Mouse (Mus musculus): ENCODE measurements at regions not wholly inside any gene's neighbourhood (a gene's known extent, or its start where the extent isn't known, plus 50 kb on each side); places are given as distances from the start of the nearest gene placed in this dataset.

DNA sequence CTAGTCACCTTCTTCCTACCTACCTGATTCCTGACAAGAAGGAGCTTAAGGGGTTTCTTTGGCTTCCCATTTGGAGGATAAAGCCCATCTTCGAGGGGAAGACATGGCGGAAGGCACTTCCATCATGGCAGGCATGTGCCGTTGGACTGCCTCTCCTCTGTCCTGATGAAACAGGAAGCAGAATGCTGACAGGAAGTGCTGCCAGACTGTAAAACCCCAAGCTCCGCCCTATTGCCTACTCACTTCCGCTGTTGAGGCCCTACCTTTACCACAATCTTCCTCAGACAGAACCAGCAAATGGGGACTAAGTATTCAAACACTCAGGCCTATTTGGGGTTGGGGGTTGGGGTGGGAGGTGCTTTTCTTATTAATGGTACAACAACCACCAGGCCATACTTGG lies 104.1 kb downstream of the Mex3b start:
- H3K4me3 ChIP-seq (ENCODE audit: insufficient read depth, low read length) = no peak overlapping the region
- TF ChIP-seq POLR2A (IDR thresholded peaks at IDR 0.05; ENCODE audit: borderline replicate concordance, low read depth, low read length) = no peak
- no peak for TF ChIP-seq CTCF (IDR thresholded peaks at IDR 0.05; ENCODE audit: low read depth, low read length)
- peaks cover 3% of the 10 kb centered on the region; the same call in 1 of the 2 replicates for H3K4me1 ChIP-seq (ENCODE audit: control insufficient read depth, insufficient read depth, low read length)
- H3K27ac ChIP-seq (ENCODE audit: insufficient read depth, low read depth, low read length) = no peak overlapping the region

DNA sequence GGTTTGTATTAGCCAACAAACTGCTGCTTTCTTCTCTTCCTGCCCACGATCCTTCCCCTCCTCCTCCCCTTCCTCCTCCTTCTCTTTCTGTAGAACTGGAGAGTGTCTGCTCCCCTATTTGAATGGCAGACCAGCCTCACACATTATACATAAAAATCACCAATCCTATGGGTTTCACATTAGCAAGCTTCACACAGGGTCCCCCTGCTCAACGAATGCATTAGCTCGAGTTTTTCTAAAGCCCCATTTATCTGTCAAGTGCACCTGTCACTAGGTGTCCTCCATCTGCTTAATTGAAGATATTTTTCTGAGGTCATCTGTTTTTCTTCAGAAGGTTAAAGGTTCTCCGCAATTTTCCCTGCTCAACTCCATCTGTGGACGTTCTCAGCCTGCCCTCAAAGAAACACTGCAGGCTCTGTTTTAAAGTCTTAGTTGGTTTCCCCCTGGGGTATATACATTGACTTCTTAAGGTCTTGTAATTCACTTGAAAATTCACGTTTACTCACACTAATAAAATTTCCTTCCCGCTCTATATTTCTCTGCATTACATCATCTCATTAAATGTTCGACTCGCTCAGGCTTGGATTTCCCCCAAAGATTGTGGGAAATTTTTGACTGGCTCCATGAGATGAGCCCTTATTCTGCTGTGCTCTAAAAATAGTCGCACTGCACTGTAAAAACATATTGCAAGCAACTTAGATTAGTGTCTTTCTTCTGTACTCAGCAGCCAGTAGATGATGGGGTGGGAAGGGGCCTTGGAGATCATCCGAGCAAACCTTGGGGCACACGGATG lies 105.3 kb downstream of the Mex3b start:
- Histone ChIP-seq H3K4me1 (ENCODE audit: control insufficient read depth, insufficient read depth, low read length) (peaks cover 3% of the 10 kb centered on the region; the same call in 1 of the 2 replicates), H3K4me3 (ENCODE audit: insufficient read depth, low read length) (no peak overlapping the region), H3K27ac (ENCODE audit: insufficient read depth, low read depth, low read length) (no peak overlapping the region)
- no peak for TF ChIP-seq CTCF (IDR thresholded peaks at IDR 0.05; ENCODE audit: low read depth, low read length)
- TF ChIP-seq POLR2A (IDR thresholded peaks at IDR 0.05; ENCODE audit: borderline replicate concordance, low read depth, low read length) = no peak

DNA sequence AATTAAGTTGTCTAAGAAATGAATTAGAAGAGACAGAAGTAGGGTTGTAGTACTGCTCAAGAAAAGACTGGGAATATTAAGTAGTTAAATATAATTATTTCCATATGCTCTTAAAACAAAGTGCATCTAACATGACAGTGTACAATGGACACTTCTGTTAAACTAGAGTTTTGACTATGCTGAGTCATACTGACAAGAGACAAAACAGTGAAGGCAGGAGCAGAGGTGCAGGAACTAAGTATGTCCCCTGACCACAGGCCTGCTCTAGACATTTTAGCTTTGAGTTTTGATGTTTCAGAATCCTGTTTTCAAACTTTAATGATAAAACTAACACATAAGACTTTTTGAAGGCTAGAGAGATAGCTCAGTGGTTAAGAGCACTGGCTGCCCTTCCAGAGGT lies 123.6 kb downstream of the Mex3b start:
- Histone ChIP-seq H3K4me1 (ENCODE audit: control insufficient read depth, insufficient read depth, low read length) (no peaks in the 10 kb centered on the region), H3K4me3 (ENCODE audit: insufficient read depth, low read length) (no peak overlapping the region), H3K27ac (ENCODE audit: insufficient read depth, low read depth, low read length) (no peak overlapping the region)
- TF ChIP-seq CTCF (IDR thresholded peaks at IDR 0.05; ENCODE audit: low read depth, low read length) (no peak), POLR2A (IDR thresholded peaks at IDR 0.05; ENCODE audit: borderline replicate concordance, low read depth, low read length) (no peak)

DNA sequence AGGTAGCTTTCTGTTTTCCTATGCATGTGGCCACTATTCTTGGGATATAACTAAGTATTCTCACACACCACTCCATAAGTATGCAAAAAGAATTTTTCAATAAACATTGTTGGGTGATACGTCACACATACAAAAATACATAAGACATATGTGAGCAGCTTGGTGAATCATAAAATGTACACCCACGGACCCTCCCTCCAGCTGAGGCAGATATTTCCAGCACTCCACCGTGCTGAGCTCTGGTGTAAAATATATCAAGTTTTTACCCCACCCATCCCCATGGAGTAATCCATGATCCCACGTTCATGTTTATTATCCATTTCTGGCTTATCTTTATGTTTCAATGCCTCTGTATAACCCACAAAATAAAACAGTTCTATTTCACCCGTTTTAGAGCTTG lies 126.0 kb downstream of the Mex3b start:
- H3K4me3 ChIP-seq (ENCODE audit: insufficient read depth, low read length) = no peak overlapping the region
- TF ChIP-seq POLR2A (IDR thresholded peaks at IDR 0.05; ENCODE audit: borderline replicate concordance, low read depth, low read length) (no peak), CTCF (IDR thresholded peaks at IDR 0.05; ENCODE audit: low read depth, low read length) (no peak)
- no peak overlapping the region for H3K27ac ChIP-seq (ENCODE audit: insufficient read depth, low read depth, low read length)
- H3K4me1 ChIP-seq (ENCODE audit: control insufficient read depth, insufficient read depth, low read length) = no peaks in the 10 kb centered on the region

DNA sequence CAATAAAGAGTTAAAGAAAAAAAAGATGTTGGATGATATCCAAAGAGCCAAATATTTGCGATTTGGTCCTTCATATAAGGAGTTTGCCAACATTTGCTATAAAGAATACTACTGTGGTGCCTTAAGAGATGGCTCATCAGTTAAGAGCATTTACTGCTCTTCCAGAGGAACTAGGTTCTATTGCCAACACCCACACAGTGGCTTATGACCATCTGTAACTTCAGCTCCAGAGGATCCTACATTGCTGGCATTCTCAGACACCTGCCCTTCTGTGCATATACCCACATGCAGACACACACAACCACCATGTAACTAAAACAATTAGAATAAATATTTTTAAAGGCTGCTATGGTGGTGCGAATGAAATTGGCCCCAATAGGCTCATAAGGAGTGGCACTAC lies 131.7 kb downstream of the Mex3b start:
- H3K27ac ChIP-seq (ENCODE audit: insufficient read depth, low read depth, low read length) = no peak overlapping the region
- TF ChIP-seq POLR2A (IDR thresholded peaks at IDR 0.05; ENCODE audit: borderline replicate concordance, low read depth, low read length) (no peak), CTCF (IDR thresholded peaks at IDR 0.05; ENCODE audit: low read depth, low read length) (no peak)
- no peaks in the 10 kb centered on the region for H3K4me1 ChIP-seq (ENCODE audit: control insufficient read depth, insufficient read depth, low read length)
- no peak overlapping the region for H3K4me3 ChIP-seq (ENCODE audit: insufficient read depth, low read length)

DNA sequence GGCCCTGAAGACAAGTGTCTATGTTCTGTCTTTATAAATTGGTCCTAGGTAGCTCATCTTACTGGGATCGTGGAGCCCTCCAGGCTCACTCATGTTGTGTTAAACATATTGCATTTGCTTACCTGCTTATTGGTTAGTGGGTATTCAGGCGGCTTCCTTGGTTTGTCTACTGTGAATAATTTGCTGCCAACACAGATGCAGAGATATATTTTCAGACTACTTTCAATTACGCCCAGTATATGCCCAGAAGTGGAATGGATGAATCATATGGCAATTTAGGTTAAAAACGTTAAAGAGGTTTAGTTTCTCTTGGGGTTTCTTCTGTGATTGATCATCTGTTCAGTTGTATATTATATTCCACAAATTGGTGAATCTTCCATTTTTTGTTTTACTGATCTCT lies 140.4 kb downstream of the Mex3b start:
- Histone ChIP-seq H3K27ac (ENCODE audit: insufficient read depth, low read depth, low read length) (no peak overlapping the region), H3K4me1 (ENCODE audit: control insufficient read depth, insufficient read depth, low read length) (no peaks in the 10 kb centered on the region), H3K4me3 (ENCODE audit: insufficient read depth, low read length) (no peak overlapping the region)
- TF ChIP-seq CTCF (IDR thresholded peaks at IDR 0.05; ENCODE audit: low read depth, low read length) = no peak
- no peak for TF ChIP-seq POLR2A (IDR thresholded peaks at IDR 0.05; ENCODE audit: borderline replicate concordance, low read depth, low read length)

DNA sequence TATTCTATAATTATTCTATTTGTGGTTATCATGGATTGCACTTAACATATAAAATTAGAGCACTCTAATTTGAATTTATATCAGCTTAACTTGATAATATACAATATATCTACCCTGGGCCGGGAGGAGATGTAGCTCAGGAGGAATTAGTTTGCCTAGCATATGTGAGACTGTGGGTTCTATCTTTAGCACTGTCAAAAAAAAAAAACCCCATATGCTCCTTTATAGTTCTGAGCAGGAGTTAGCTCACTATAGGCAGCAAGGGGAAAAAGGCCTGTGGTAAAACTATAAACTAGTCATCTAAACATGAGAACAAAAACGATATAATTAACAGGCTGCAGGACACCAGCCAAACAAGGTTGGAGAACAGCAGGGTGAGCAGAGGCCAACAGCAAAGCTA lies 145.0 kb downstream of the Mex3b start:
- Histone ChIP-seq H3K4me3 (ENCODE audit: insufficient read depth, low read length) (no peak overlapping the region), H3K27ac (ENCODE audit: insufficient read depth, low read depth, low read length) (no peak overlapping the region), H3K4me1 (ENCODE audit: control insufficient read depth, insufficient read depth, low read length) (no peaks in the 10 kb centered on the region)
- TF ChIP-seq CTCF (IDR thresholded peaks at IDR 0.05; ENCODE audit: low read depth, low read length) (no peak), POLR2A (IDR thresholded peaks at IDR 0.05; ENCODE audit: borderline replicate concordance, low read depth, low read length) (no peak)

DNA sequence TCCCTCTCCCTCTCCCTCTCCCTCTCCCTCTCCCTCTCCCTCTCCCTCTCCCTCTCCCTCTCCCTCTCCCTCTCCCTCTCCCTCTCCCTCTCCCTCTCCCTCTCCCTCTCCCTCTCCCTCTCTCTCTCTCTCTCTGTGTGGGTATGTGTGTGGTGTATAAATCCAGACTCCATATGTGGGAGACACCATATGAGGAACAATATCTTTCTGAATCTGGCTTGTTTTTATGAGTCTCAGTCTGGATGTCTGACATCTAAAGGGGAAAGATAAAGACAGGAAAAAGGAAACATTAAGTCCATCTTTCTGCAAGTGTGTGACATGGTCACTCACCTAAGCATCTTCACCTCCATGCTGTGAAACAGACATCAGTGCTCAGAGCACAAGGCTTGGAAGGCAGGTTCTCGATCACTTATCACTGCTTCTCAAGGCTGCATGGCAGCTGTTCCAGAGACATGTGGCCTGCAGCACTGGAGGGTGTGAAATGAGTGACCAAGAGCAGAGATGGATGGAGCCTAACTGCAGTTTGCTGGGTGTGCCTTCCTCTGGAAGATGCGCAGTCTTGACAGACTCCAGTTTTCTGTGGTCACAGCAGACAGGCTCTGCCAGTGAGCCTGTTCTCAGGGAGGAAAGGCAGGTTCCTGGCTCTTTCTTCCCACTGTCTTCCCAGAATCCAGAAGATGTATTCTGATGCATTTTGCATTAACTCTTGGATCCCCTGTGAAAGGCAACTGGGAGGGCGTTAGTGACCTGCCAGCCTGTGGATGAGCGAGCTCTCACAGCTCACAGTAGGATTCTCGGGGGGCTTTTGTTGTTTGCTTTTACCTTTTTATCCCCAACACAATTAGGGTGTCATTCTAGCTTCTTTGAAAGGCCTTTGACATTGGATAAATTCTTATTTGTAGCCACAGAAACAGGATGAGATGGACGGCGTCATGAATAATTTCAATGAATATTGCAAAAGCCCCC lies 147.9 kb downstream of the Mex3b start:
- H3K27ac ChIP-seq (ENCODE audit: insufficient read depth, low read depth, low read length) = no peak overlapping the region
- no peak overlapping the region for H3K4me3 ChIP-seq (ENCODE audit: insufficient read depth, low read length)
- no peaks in the 10 kb centered on the region for H3K4me1 ChIP-seq (ENCODE audit: control insufficient read depth, insufficient read depth, low read length)
- no peak for TF ChIP-seq CTCF (IDR thresholded peaks at IDR 0.05; ENCODE audit: low read depth, low read length)
- no peak for TF ChIP-seq POLR2A (IDR thresholded peaks at IDR 0.05; ENCODE audit: borderline replicate concordance, low read depth, low read length)

DNA sequence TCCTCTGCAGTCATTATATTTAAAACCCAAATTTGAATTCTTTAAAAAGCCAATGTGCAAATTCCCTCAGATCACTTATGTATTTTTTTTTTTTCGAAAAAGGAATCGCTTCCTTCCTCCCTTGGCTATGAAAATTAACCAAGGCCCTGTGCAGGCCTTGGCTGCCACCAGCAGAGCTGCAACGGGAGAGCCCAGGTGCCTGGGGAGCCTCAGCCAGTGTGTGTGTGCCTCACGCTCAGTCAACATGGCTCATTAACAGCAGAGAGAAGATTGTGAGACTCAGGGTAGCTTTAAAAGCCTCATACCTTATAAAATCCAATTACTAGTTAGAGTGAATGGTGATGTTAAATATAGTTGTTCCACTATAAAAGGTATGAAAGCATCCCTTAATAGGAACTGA lies 148.6 kb downstream of the Mex3b start:
- no peak overlapping the region for H3K4me3 ChIP-seq (ENCODE audit: insufficient read depth, low read length)
- H3K27ac ChIP-seq (ENCODE audit: insufficient read depth, low read depth, low read length) = no peak overlapping the region
- TF ChIP-seq POLR2A (IDR thresholded peaks at IDR 0.05; ENCODE audit: borderline replicate concordance, low read depth, low read length) (no peak), CTCF (IDR thresholded peaks at IDR 0.05; ENCODE audit: low read depth, low read length) (no peak)
- H3K4me1 ChIP-seq (ENCODE audit: control insufficient read depth, insufficient read depth, low read length) = no peaks in the 10 kb centered on the region

DNA sequence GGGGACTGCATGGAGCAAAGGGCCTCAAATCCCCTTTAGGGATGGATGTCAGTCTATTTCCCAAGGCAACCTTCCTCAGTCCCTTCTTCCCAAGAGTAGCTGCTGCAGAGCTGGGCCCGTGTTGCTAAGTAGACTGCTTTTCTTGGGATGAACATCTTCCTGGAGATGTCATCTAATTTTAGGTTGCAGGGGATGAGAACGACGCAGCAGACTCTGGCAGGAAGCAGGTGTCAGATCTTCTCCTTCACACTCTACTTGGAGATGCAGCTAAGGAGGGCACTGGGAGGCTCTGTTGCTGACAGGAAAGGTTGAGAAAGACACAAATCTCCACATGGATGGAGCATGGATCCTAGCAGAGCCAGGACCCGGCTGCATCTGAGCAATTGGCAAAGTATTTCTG lies 149.4 kb downstream of the Mex3b start:
- H3K4me1 ChIP-seq (ENCODE audit: control insufficient read depth, insufficient read depth, low read length) = no peaks in the 10 kb centered on the region
- H3K4me3 ChIP-seq (ENCODE audit: insufficient read depth, low read length) = no peak overlapping the region
- H3K27ac ChIP-seq (ENCODE audit: insufficient read depth, low read depth, low read length) = no peak overlapping the region
- TF ChIP-seq CTCF (IDR thresholded peaks at IDR 0.05; ENCODE audit: low read depth, low read length) = no peak
- no peak for TF ChIP-seq POLR2A (IDR thresholded peaks at IDR 0.05; ENCODE audit: borderline replicate concordance, low read depth, low read length)

All from bone marrow macrophage, adult 2 months (primary cell).